Mouse (Mus musculus) left cerebral cortex, adult 9 months (tissue): ENCODE measurements around the gene Nceh1.
"Not testable (repeated sequence)": the region's sequence is repeated elsewhere in the genome, so short reads cannot be mapped to it uniquely, and the experiment has no call there.

Source experiments
- DNase-seq, 2 experiments: peaks; one replicate each; pipeline ENCODE4 v3.0.0; 2022; ENCODE audit warnings: low spot score in 2 of 2

Gene Nceh1

GRCm38 (mm10) chr3:27283071-27283713 is 100.4 kb downstream of the Nceh1 start:
- peak in 1 of 2 experiments; percentile 7 for DNase-seq

- no peak for DNase-seq
Measured at GRCm38 (mm10) chr3:27283796-27284195, 101.0 kb downstream of the Nceh1 start.

DNA sequence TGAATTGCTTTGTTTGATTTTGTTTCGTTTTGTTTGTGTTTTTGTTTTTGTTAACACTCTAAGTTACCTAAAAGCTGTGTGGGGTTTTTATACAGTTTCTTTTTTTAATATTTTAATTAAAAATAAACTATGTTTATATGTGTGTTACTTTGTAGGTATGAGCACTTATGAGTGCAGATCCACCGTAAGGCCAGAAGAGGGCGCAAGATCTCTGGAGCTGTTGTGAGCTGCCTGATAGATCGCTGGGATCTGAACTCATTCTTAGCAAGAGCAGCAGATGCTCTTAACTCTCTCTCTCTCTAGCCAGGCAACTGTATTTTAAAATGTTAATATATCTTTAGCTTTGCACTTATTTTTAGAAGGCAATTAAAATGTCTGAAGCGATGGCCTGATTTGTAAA is 101.5 kb downstream of the Nceh1 start:
- no peak for DNase-seq

DNA sequence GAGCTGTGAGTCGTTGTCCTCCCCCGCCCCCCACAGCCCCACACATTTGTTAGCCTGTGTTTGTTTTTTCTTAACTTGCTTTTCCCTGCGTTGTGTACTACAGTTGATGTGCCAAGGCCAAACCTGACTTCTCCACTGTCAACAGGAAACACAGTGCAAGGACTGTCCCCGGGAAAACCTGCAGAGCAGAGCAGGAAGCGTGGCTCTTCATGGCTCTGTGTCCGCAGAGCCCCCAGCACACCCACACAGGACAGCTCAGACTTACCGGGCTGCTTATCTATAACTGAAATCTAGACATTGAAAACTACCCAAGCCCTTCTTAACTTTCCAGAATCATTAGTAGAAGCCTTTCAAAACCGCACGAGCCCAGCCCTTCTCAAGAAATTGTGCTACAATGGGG is 102.3 kb downstream of the Nceh1 start:
- DNase-seq = no peak

DNA sequence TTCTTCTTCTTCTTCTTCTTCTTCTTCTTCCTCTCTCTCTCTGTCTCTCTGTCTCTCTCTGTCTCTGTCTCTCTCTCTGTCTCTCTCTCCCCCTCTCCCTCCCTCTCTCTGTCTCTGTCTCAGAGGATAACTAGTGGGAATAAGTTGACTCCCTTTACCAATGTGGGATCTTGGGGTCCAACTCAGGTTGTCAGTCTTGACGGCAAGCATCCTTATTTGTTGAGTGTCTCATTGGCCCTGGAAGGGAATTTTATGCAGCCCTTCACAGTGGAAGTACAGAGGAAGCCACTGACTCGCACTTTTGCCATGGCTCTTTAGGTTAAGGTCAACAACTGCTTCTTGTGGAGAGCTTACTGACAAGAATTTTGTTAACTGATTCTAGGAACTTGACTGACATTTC is 105.5 kb downstream of the Nceh1 start:
- no peak for DNase-seq

- DNase-seq = no peak
Measured at GRCm38 (mm10) chr3:27288909-27289308, 106.1 kb downstream of the Nceh1 start.

DNA sequence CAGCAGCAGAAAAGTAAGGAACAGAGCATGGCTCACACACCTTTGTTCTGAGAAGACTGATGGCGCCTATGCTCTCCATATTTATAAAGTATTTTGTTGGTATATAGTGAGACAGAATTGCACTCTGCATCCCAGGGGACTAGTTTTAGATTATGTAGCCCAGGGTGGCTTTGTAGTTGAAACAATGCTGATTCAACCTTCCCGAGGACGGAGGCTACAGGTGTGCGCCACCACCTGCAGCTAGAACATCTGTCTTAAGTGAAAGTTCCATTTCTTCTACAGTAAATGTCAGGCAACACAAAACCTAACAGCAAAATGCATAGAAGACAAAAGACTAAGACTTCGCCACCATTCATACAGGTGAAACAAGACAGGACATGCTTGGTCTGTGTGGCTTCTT is 107.5 kb downstream of the Nceh1 start:
- no peak for DNase-seq

GRCm38 (mm10) chr3:27290945-27291344 is 108.2 kb downstream of the Nceh1 start:
- DNase-seq = not testable (repeated sequence)

- not testable (repeated sequence) for DNase-seq
Measured at GRCm38 (mm10) chr3:27291411-27291810, 108.6 kb downstream of the Nceh1 start.

DNA sequence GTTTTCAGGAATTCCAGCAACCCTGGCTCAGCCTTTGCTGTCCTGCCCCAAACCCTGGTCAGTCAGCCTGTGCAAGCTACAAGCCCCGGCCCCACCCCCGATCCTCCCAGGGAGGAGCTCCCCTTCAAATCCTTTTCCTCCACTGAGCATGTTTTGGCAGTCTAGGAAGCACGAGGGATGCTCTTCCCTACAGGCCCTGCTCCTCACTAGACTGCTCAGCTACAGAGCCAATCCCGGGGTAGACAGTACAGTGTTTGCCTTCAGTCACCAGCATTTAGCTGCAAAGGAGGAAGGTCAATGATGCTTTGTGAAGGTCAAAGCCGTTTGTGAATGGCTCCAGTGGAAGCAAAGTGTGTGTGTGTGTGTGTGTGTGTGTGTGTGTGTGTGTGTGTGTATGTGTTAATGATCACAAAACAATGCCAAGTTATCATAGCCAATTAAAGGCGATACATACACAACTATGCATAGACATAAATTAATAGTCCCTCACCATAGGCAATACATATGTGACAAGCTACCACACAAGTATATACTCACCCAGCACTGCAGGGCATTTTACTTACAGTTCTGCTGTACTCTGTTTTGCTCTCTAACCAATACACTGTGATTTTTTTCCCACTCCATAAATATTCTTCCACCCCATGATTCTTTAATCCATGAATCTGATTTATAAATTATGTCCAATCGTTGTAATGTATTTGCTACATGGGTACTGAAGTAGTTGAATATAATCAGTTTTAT is 111.0 kb downstream of the Nceh1 start:
- DNase-seq = no peak

DNA sequence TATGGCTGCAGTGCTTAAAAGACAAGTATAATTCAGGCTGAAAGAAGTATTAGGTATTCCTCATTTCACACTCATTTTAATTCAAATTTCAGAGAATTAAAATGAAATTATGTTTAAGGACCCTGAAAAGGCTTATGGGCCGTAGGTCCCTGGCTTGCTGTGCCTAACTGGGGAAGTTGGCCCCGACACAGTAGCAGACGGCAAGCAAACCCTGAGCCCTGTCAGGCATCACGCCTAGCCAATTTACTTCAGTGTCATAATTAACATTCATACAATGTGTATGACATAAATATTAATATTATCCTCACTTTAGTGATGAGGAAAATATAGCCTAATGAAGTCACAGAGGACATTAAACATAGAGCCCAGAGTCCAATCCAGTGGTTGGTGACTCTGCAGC is 117.7 kb downstream of the Nceh1 start:
- DNase-seq = no peak

DNA sequence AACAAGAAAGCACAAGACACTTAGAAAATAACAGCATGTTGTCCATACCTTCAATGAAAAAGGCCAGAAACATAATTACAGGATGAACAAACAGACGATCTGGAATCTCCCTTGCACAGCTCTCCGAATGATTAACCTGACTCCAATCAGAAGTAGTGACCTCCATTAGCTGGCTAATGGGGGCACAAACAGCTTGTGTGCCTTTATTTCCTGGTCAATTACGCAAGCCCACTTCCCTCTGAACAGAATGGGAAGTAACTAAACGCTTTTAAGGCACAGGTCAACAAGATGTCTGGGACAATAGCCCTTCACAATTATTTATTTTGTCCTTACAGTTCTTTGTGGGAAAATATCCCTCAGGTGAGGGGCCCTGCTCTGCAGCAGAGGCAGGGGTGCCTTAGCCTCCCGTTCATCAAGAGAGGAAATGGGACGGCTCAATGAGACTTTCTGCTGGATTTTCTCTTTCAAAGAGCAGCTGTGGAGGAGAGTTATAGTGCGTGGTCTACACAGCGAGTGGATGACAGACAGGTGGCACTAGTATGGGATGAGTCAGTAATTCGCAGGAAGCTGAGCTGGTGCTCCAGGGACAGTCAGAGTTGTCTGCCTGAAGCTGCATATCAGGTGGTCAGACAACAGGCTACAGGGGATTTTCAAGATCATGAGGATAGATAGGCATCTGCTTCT is 119.7 kb downstream of the Nceh1 start:
- DNase-seq = no peak

DNA sequence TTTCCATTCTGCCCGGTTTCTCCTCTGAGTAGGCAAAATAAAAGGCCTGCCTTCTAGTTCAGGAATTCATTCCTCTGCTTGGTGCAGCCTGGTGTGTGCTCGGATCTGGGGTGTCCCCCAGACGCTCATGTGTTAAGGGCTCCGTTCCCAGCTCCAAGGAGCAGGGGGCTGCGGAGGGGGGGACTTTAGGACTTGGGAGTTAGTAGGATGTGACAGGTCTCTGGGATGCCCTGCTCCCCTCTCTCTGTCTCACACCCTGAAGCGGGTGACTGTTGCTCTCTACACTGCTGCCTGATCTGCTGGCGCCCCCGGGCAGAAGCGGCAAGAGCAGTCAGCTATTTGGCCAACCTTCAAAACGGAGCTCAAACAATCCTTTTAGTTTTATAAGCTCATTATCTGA is 124.0 kb downstream of the Nceh1 start:
- no peak for DNase-seq

GRCm38 (mm10) chr3:27310973-27311372 is 128.2 kb downstream of the Nceh1 start:
- DNase-seq = peak in 1 of 2 experiments; percentile 31

- DNase-seq = no peak
Measured at GRCm38 (mm10) chr3:27311475-27311874, 128.7 kb downstream of the Nceh1 start.

- no peak for DNase-seq
Measured at GRCm38 (mm10) chr3:27314506-27315164, 131.9 kb downstream of the Nceh1 start.

GRCm38 (mm10) chr3:27316559-27317287 is 134.0 kb downstream of the Nceh1 start, which contains the start of gene Tnfsf10:
Gene Tnfsf10, plus strand, starts transcription at chr3:27317028.
- no peak for DNase-seq

GRCm38 (mm10) chr3:27317288-27318024 is 134.7 kb downstream of the Nceh1 start:
- no peak for DNase-seq

- no peak for DNase-seq
Measured at GRCm38 (mm10) chr3:27319650-27320049, 136.9 kb downstream of the Nceh1 start.

- DNase-seq = no peak
Measured at GRCm38 (mm10) chr3:27320613-27321495, 138.1 kb downstream of the Nceh1 start.
